Mouse (Mus musculus) lung, postnatal 14 days (tissue): ENCODE data around the gene Adamts15.

Experiments used
- DNase-seq: peaks from one replicate; pipeline ENCODE4 v3.0.0; 2021

The Adamts15 gene

GRCm38 (mm10) chr9:30921261-30922103 lies 770 bp downstream of the Adamts15 start:
- no peak for DNase-seq

GRCm38 (mm10) chr9:30920736-30921135 lies 1.5 kb downstream of the Adamts15 start:
- peak; percentile 66 for DNase-seq

- no peak for DNase-seq
Observed at GRCm38 (mm10) chr9:30919686-30920085, 2.6 kb downstream of the Adamts15 start.

GRCm38 (mm10) chr9:30918466-30919356 lies 3.5 kb downstream of the Adamts15 start:
- no peak for DNase-seq

- no peak for DNase-seq
Observed at GRCm38 (mm10) chr9:30916266-30916968, 5.8 kb downstream of the Adamts15 start.

GRCm38 (mm10) chr9:30914241-30914640 lies 8.0 kb downstream of the Adamts15 start:
- no peak for DNase-seq

GRCm38 (mm10) chr9:30913429-30913828 lies 8.8 kb downstream of the Adamts15 start:
- no peak for DNase-seq

GRCm38 (mm10) chr9:30912161-30912560 lies 10.1 kb downstream of the Adamts15 start:
- DNase-seq: no peak

GRCm38 (mm10) chr9:30910491-30910890 lies 11.8 kb downstream of the Adamts15 start:
- DNase-seq: no peak

- DNase-seq: no peak
Observed at GRCm38 (mm10) chr9:30908973-30909372, 13.3 kb downstream of the Adamts15 start.

GRCm38 (mm10) chr9:30908296-30908690 lies 14.0 kb downstream of the Adamts15 start:
- DNase-seq: no peak

- no peak for DNase-seq
Observed at GRCm38 (mm10) chr9:30907677-30908295, 14.5 kb downstream of the Adamts15 start.

GRCm38 (mm10) chr9:30906426-30906825 lies 15.8 kb downstream of the Adamts15 start:
- no peak for DNase-seq

GRCm38 (mm10) chr9:30905861-30906260 lies 16.4 kb downstream of the Adamts15 start:
- DNase-seq: no peak

- no peak for DNase-seq
Observed at GRCm38 (mm10) chr9:30903266-30903665, 19.0 kb downstream of the Adamts15 start.

GRCm38 (mm10) chr9:30902641-30903040 lies 19.6 kb downstream of the Adamts15 start:
- no peak for DNase-seq

GRCm38 (mm10) chr9:30902152-30902551 lies 20.1 kb downstream of the Adamts15 start:
- DNase-seq: no peak

- no peak for DNase-seq
Observed at GRCm38 (mm10) chr9:30897169-30897568, 25.1 kb downstream of the Adamts15 start.

- peak; percentile 76 for DNase-seq
Observed at GRCm38 (mm10) chr9:30896752-30897151, 25.5 kb downstream of the Adamts15 start.

- DNase-seq: no peak
Observed at GRCm38 (mm10) chr9:30895618-30896017, 26.6 kb downstream of the Adamts15 start.

- no peak for DNase-seq
Observed at GRCm38 (mm10) chr9:30886276-30886675, 36.0 kb downstream of the Adamts15 start.

- DNase-seq: no peak
Observed at GRCm38 (mm10) chr9:30880553-30880952, 41.7 kb downstream of the Adamts15 start.

- DNase-seq: no peak
Observed at GRCm38 (mm10) chr9:30879947-30880273, 42.3 kb downstream of the Adamts15 start.
